Mouse (Mus musculus): ENCODE measurements at regions not wholly inside any gene's neighbourhood (a gene's known extent, or its start where the extent isn't known, plus 50 kb on each side); places are given as distances from the start of the nearest gene placed in this dataset.

GRCm38 (mm10) chr9:120860969-120861595, 67.9 kb upstream of the Ctnnb1 start:
- H3K4me1 ChIP-seq (ENCODE audit: control insufficient read depth, insufficient read depth, low read length): peaks cover 12% of the 10 kb centered on the region
- H3K36me3 ChIP-seq (ENCODE audit: control insufficient read depth, insufficient read depth, low read length): no peaks in the 10 kb centered on the region
- no peak overlapping the region for H3K4me2 ChIP-seq (ENCODE audit: low read depth, low read length)
- no peak for ATAC-seq (ENCODE audit: low read depth)
- no peaks in the 10 kb centered on the region for H3K27me3 ChIP-seq (ENCODE audit: control insufficient read depth, insufficient read depth, low read length)
- 25% methylated on average over 8 of the region's 8 CpGs for WGBS
- no peak overlapping the region for H3K9ac ChIP-seq (replicated peaks; ENCODE audit: low read depth, low read length)
- H3K4me3 ChIP-seq (ENCODE audit: low read depth, low read length): no peak overlapping the region
- no peak overlapping the region for H3K27ac ChIP-seq (ENCODE audit: low read depth, low read length)
- H3K9me3 ChIP-seq (ENCODE audit: control insufficient read depth, low read length): no peaks in the 10 kb centered on the region

GRCm38 (mm10) chr9:120861788-120862345, 67.1 kb upstream of the Ctnnb1 start:
- H3K36me3 ChIP-seq (ENCODE audit: control insufficient read depth, insufficient read depth, low read length): no peaks in the 10 kb centered on the region
- H3K4me3 ChIP-seq (ENCODE audit: low read depth, low read length): no peak overlapping the region
- ATAC-seq (ENCODE audit: low read depth): 0 out of 2 replicates have a peak, but pooled peaks have one; percentile 26
- H3K27ac ChIP-seq (ENCODE audit: low read depth, low read length): no peak overlapping the region
- peaks cover 16% of the 10 kb centered on the region for H3K4me1 ChIP-seq (ENCODE audit: control insufficient read depth, insufficient read depth, low read length)
- no peaks in the 10 kb centered on the region for H3K27me3 ChIP-seq (ENCODE audit: control insufficient read depth, insufficient read depth, low read length)
- H3K9me3 ChIP-seq (ENCODE audit: control insufficient read depth, low read length): no peaks in the 10 kb centered on the region
- no peak overlapping the region for H3K4me2 ChIP-seq (ENCODE audit: low read depth, low read length)
- H3K9ac ChIP-seq (replicated peaks; ENCODE audit: low read depth, low read length): no peak overlapping the region
- 39% methylated on average over 12 of the region's 12 CpGs for WGBS

- ATAC-seq (ENCODE audit: low read depth): no peak
- Histone ChIP-seq H3K4me2 (ENCODE audit: low read depth, low read length) (no peak overlapping the region), H3K27me3 (ENCODE audit: control insufficient read depth, insufficient read depth, low read length) (no peaks in the 10 kb centered on the region), H3K27ac (ENCODE audit: low read depth, low read length) (no peak overlapping the region), H3K9ac (replicated peaks; ENCODE audit: low read depth, low read length) (no peak overlapping the region), H3K9me3 (ENCODE audit: control insufficient read depth, low read length) (no peaks in the 10 kb centered on the region), H3K4me1 (ENCODE audit: control insufficient read depth, insufficient read depth, low read length) (peaks cover 23% of the 10 kb centered on the region), H3K4me3 (ENCODE audit: low read depth, low read length) (no peak overlapping the region), H3K36me3 (ENCODE audit: control insufficient read depth, insufficient read depth, low read length) (no peaks in the 10 kb centered on the region)
- WGBS: 56% methylated on average over 3 of the region's 3 CpGs
Measured at GRCm38 (mm10) chr9:120864410-120864809, 64.6 kb upstream of the Ctnnb1 start.

- 43% methylated on average over 5 of the region's 5 CpGs for WGBS
- no peak overlapping the region for H3K9ac ChIP-seq (replicated peaks; ENCODE audit: low read depth, low read length)
- no peak for ATAC-seq (ENCODE audit: low read depth)
Measured at GRCm38 (mm10) chr9:120866251-120866650, 62.8 kb upstream of the Ctnnb1 start.

GRCm38 (mm10) chr9:120866709-120867108, 62.3 kb upstream of the Ctnnb1 start:
- H3K4me1 ChIP-seq (ENCODE audit: control insufficient read depth, insufficient read depth, low read length): peaks cover 26% of the 10 kb centered on the region
- H3K9ac ChIP-seq (replicated peaks; ENCODE audit: low read depth, low read length): no peak overlapping the region
- peak; percentile 57; the same call in 1 of the 2 replicates for ATAC-seq (ENCODE audit: low read depth)

More at GRCm38 (mm10) chr9:120866251-120866650, 62.8 kb upstream of the Ctnnb1 start:
- Histone ChIP-seq H3K27me3 (ENCODE audit: control insufficient read depth, insufficient read depth, low read length) (no peaks in the 10 kb centered on the region), H3K9me3 (ENCODE audit: control insufficient read depth, low read length) (no peaks in the 10 kb centered on the region), H3K36me3 (ENCODE audit: control insufficient read depth, insufficient read depth, low read length) (no peaks in the 10 kb centered on the region), H3K4me2 (ENCODE audit: low read depth, low read length) (no peak overlapping the region), H3K4me3 (ENCODE audit: low read depth, low read length) (no peak overlapping the region), H3K27ac (ENCODE audit: low read depth, low read length) (peak overlapping the region; percentile 48), H3K4me1 (ENCODE audit: control insufficient read depth, insufficient read depth, low read length) (peaks cover 28% of the 10 kb centered on the region)

GRCm38 (mm10) chr9:120867861-120868260, 61.2 kb upstream of the Ctnnb1 start:
- Histone ChIP-seq H3K9me3 (ENCODE audit: control insufficient read depth, low read length) (no peaks in the 10 kb centered on the region), H3K4me2 (ENCODE audit: low read depth, low read length) (no peak overlapping the region), H3K4me1 (ENCODE audit: control insufficient read depth, insufficient read depth, low read length) (peaks cover 21% of the 10 kb centered on the region), H3K4me3 (ENCODE audit: low read depth, low read length) (no peak overlapping the region), H3K36me3 (ENCODE audit: control insufficient read depth, insufficient read depth, low read length) (no peaks in the 10 kb centered on the region), H3K9ac (replicated peaks; ENCODE audit: low read depth, low read length) (no peak overlapping the region), H3K27me3 (ENCODE audit: control insufficient read depth, insufficient read depth, low read length) (no peaks in the 10 kb centered on the region), H3K27ac (ENCODE audit: low read depth, low read length) (no peak overlapping the region)
- WGBS: 55% methylated on average over 2 of the region's 2 CpGs
- no peak for ATAC-seq (ENCODE audit: low read depth)

More at GRCm38 (mm10) chr9:120866709-120867108, 62.3 kb upstream of the Ctnnb1 start:
- H3K36me3 ChIP-seq (ENCODE audit: control insufficient read depth, insufficient read depth, low read length): no peaks in the 10 kb centered on the region
- H3K27ac ChIP-seq (ENCODE audit: low read depth, low read length): peak overlapping the region; percentile 48; the same call in 1 of the 2 replicates
- no peaks in the 10 kb centered on the region for H3K27me3 ChIP-seq (ENCODE audit: control insufficient read depth, insufficient read depth, low read length)
- H3K9me3 ChIP-seq (ENCODE audit: control insufficient read depth, low read length): no peaks in the 10 kb centered on the region
- H3K4me2 ChIP-seq (ENCODE audit: low read depth, low read length): no peak overlapping the region
- WGBS: 21% methylated on average over 4 of the region's 4 CpGs
- H3K4me3 ChIP-seq (ENCODE audit: low read depth, low read length): no peak overlapping the region

- WGBS: 85% methylated on average over 4 of the region's 4 CpGs
- Histone ChIP-seq H3K9me3 (ENCODE audit: control insufficient read depth, low read length) (no peaks in the 10 kb centered on the region), H3K36me3 (ENCODE audit: control insufficient read depth, insufficient read depth, low read length) (no peaks in the 10 kb centered on the region), H3K4me1 (ENCODE audit: control insufficient read depth, insufficient read depth, low read length) (peaks cover 21% of the 10 kb centered on the region), H3K9ac (replicated peaks; ENCODE audit: low read depth, low read length) (no peak overlapping the region), H3K27ac (ENCODE audit: low read depth, low read length) (no peak overlapping the region), H3K27me3 (ENCODE audit: control insufficient read depth, insufficient read depth, low read length) (no peaks in the 10 kb centered on the region), H3K4me3 (ENCODE audit: low read depth, low read length) (no peak overlapping the region), H3K4me2 (ENCODE audit: low read depth, low read length) (no peak overlapping the region)
- no peak for ATAC-seq (ENCODE audit: low read depth)
Measured at GRCm38 (mm10) chr9:120868330-120868729, 60.7 kb upstream of the Ctnnb1 start.

GRCm38 (mm10) chr9:120869432-120870081, 59.5 kb upstream of the Ctnnb1 start:
- 17% methylated on average over 19 of the region's 19 CpGs for WGBS
- H3K9ac ChIP-seq (replicated peaks; ENCODE audit: low read depth, low read length): no peak overlapping the region
- peak overlapping the region; percentile 3; the same call in 1 of the 2 replicates for H3K4me2 ChIP-seq (ENCODE audit: low read depth, low read length)
- H3K4me1 ChIP-seq (ENCODE audit: control insufficient read depth, insufficient read depth, low read length): peaks cover 21% of the 10 kb centered on the region
- no peaks in the 10 kb centered on the region for H3K9me3 ChIP-seq (ENCODE audit: control insufficient read depth, low read length)
- ATAC-seq (ENCODE audit: low read depth): peak; percentile 76
- H3K27ac ChIP-seq (ENCODE audit: low read depth, low read length): peak overlapping the region; percentile 0; the same call in 1 of the 2 replicates
- H3K36me3 ChIP-seq (ENCODE audit: control insufficient read depth, insufficient read depth, low read length): no peaks in the 10 kb centered on the region
- H3K27me3 ChIP-seq (ENCODE audit: control insufficient read depth, insufficient read depth, low read length): no peaks in the 10 kb centered on the region
- H3K4me3 ChIP-seq (ENCODE audit: low read depth, low read length): no peak overlapping the region

- peaks cover 13% of the 10 kb centered on the region for H3K4me1 ChIP-seq (ENCODE audit: control insufficient read depth, insufficient read depth, low read length)
- WGBS: 94% methylated on average over 3 of the region's 3 CpGs
- H3K9ac ChIP-seq (replicated peaks; ENCODE audit: low read depth, low read length): no peak overlapping the region
- no peak overlapping the region for H3K4me2 ChIP-seq (ENCODE audit: low read depth, low read length)
- H3K4me3 ChIP-seq (ENCODE audit: low read depth, low read length): no peak overlapping the region
- H3K27ac ChIP-seq (ENCODE audit: low read depth, low read length): no peak overlapping the region
- no peaks in the 10 kb centered on the region; the same call in 1 of the 2 replicates for H3K9me3 ChIP-seq (ENCODE audit: control insufficient read depth, low read length)
- ATAC-seq (ENCODE audit: low read depth): no peak
- H3K36me3 ChIP-seq (ENCODE audit: control insufficient read depth, insufficient read depth, low read length): no peaks in the 10 kb centered on the region
- H3K27me3 ChIP-seq (ENCODE audit: control insufficient read depth, insufficient read depth, low read length): no peaks in the 10 kb centered on the region
Measured at GRCm38 (mm10) chr9:120873293-120873692, 55.7 kb upstream of the Ctnnb1 start.

Data from neural tube, embryonic 14.5 days (tissue).